Mouse (Mus musculus) midbrain, embryonic 15.5 days (tissue): Measurements from ENCODE around the gene Dkkl1. TPM values are rescaled to one million over a fixed set of nuclear protein-coding genes. Genes with fewer than 3 reads are reported as not detected.

Experiments used
- ATAC-seq: fragments of 200-750 bp; cut with Nextera tagmentation; replicated peaks from 2 replicates; pipeline ENCODE4 v1.8.0; 2017; ENCODE audit warnings: moderate TSS enrichment
- H3K27ac ChIP-seq: fragments of 300-500 bp; sonication (generic); 2 replicates; pipeline ENCODE4 v1.5.1; 2015; ENCODE audit warnings: mild to moderate bottlenecking, inconsistent platforms
- H3K27me3 ChIP-seq: fragments of 300-500 bp; sonication (generic); replicated peaks from 2 replicates; pipeline ENCODE4 v1.6.1; 2015; ENCODE audit warnings: inconsistent platforms
- H3K36me3 ChIP-seq: fragments of 300-500 bp; sonication (generic); replicated peaks from 2 replicates; pipeline ENCODE4 v1.6.1; 2015; ENCODE audit warnings: inconsistent platforms
- H3K4me1 ChIP-seq: fragments of 300-500 bp; sonication (generic); 2 replicates; pipeline ENCODE4 v1.6.1; 2015; ENCODE audit warnings: inconsistent platforms
- H3K4me2 ChIP-seq: fragments of 300-500 bp; sonication (generic); 2 replicates; pipeline ENCODE4 v1.6.1; 2015; ENCODE audit warnings: inconsistent platforms, mild to moderate bottlenecking, moderate library complexity
- H3K4me3 ChIP-seq: fragments of 300-500 bp; sonication (generic); 2 replicates; pipeline ENCODE4 v1.5.1; 2015; ENCODE audit warnings: mild to moderate bottlenecking, inconsistent platforms
- H3K9ac ChIP-seq: fragments of 300-500 bp; sonication (generic); 2 replicates; pipeline ENCODE4 v1.6.1; 2015; ENCODE audit warnings: mild to moderate bottlenecking, inconsistent platforms
- H3K9me3 ChIP-seq: fragments of 300-500 bp; sonication (generic); 2 replicates; pipeline ENCODE4 v1.6.1; 2016; ENCODE audit warnings: inconsistent platforms
- WGBS: fragments of 180-500 bp; shearing (Covaris S2); methylation state at CpG from one replicate; pipeline ENCODE4 v1.1.7; 2015; ENCODE audit warnings: mixed read lengths; 5-methylcytosine and 5-hydroxymethylcytosine counted together
- microRNA-seq: library from miRNA; unstranded; fragments of <30 nt; microRNA quantifications from one replicate; pipeline ENCODE4, GENCODE M21; 2016
- polyA plus RNA-seq: library from polyadenylated mRNA; unstranded; fragments of >200 nt; fragmentation: Nextera tagmentation; extraction: Ambion mirVana; gene quantifications from 2 replicates; pipeline ENCODE4 v1.2.1, GENCODE M21; 2015

Dkkl1 gene
- polyA plus RNA-seq, 1 experiment from 2014 or later = 5.8 TPM

DNA sequence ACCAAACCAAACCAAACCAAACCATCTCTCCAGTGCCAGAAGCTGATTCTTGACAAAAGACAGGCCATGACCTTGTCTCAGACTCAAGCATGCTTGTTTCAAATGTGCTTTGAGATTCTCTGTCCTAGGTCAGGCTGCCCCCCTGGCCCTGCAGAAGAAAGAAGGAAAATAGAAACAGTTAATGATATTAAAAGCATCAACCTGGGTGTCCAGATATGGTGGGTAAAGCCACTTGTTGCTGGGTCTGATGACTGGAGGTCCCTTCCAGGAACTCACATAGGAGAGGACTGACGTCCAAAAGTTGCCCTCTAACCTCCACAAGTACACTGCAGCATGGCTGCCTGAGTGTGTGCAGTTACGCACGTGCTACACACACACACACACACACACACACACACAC, 51.1 kb downstream of the Dkkl1 start:
- Histone ChIP-seq H3K4me2 (no peak overlapping the region), H3K4me1 (peaks cover 17% of the 10 kb centered on the region), H3K9ac (no peak overlapping the region), H3K36me3 (peaks cover 7% of the 10 kb centered on the region; the same call in 1 of the 2 replicates), H3K27me3 (peaks cover 30% of the 10 kb centered on the region), H3K4me3 (no peak overlapping the region), H3K9me3 (no peaks in the 10 kb centered on the region), H3K27ac (no peak overlapping the region)
- no peak for ATAC-seq
- WGBS = 89% methylated on average over 3 of the region's 3 CpGs

DNA sequence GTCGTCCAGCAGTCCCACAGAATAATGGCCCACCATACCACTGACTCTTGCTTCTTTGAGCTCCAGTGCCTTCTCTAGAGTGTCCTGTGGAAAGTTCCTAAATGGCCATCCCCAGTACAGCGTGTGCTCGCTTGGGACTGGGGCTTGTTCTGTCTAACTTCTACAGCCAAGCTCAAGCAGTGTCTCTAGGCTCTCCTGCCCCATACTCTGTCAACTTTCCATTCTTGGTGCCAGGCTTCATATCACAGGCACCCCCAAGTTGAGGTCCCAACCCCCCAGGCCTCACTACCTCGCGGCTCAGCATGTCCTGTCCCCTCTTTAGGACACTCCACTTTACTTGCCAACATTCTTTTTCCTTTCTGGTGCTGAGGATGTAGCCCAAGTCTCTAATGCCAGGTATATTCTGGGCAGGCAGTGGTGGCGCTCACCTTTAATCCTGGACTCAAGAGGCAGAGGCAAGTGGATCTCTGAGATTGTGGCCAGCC, 51.6 kb downstream of the Dkkl1 start:
- 93% methylated on average over 6 of the region's 6 CpGs for WGBS
- Histone ChIP-seq H3K4me3 (no peak overlapping the region), H3K36me3 (peaks cover 7% of the 10 kb centered on the region; the same call in 1 of the 2 replicates), H3K27me3 (peaks cover 25% of the 10 kb centered on the region), H3K4me2 (no peak overlapping the region), H3K27ac (no peak overlapping the region), H3K9ac (no peak overlapping the region), H3K4me1 (peaks cover 22% of the 10 kb centered on the region), H3K9me3 (no peaks in the 10 kb centered on the region)
- ATAC-seq = no peak

- Histone ChIP-seq H3K36me3 (peaks cover 7% of the 10 kb centered on the region; the same call in 1 of the 2 replicates), H3K4me3 (no peak overlapping the region), H3K27me3 (peaks cover 13% of the 10 kb centered on the region), H3K9me3 (no peaks in the 10 kb centered on the region), H3K4me1 (peaks cover 26% of the 10 kb centered on the region), H3K27ac (no peak overlapping the region), H3K4me2 (no peak overlapping the region), H3K9ac (no peak overlapping the region)
- ATAC-seq = no peak
- WGBS = 97% methylated on average over 6 of the region's 6 CpGs
These were observed 53.0 kb downstream of the Dkkl1 start for GRCm38 (mm10) chr7:45158991-45159390.

Small RNA genes within 50 kb of the gene (microRNA-seq; reads per million reads assigned to microRNA genes)
- gene Mir7055 = not detected

Other genes with a start within 250 kb of the Dkkl1 start
- gene Cpt1c, start 237.3 kb downstream of the Dkkl1 start, polyA plus RNA-seq = 56.5 and 58.2 TPM in 2 replicates
- 697 and 717 TPM in 2 replicates for gene Prmt1, start 225.6 kb downstream of the Dkkl1 start, polyA plus RNA-seq
- 61.9 and 66.8 TPM in 2 replicates for gene Irf3, start 214.5 kb downstream of the Dkkl1 start, polyA plus RNA-seq
- 10.0 and 12.3 TPM in 2 replicates for gene Bcl2l12, start 213.4 kb downstream of the Dkkl1 start, polyA plus RNA-seq
- 54.5 and 56.7 TPM in 2 replicates for gene Scaf1, start 195.8 kb downstream of the Dkkl1 start, polyA plus RNA-seq
- gene Rras, start 194.2 kb downstream of the Dkkl1 start, polyA plus RNA-seq = 12.5 and 15.2 TPM in 2 replicates
- gene Prr12, start 159.3 kb downstream of the Dkkl1 start, polyA plus RNA-seq = 16.2 and 18.1 TPM in 2 replicates
- 67.2 and 72.1 TPM in 2 replicates for gene Nosip, start 149.7 kb downstream of the Dkkl1 start, polyA plus RNA-seq
- gene Prrg2, start 149.5 kb downstream of the Dkkl1 start, polyA plus RNA-seq = 15.7 and 15.9 TPM in 2 replicates
- 55.4 and 62.2 TPM in 2 replicates for gene Rcn3, start 119.9 kb downstream of the Dkkl1 start, polyA plus RNA-seq
- 32.0 and 36.8 TPM in 2 replicates for gene Fcgrt, start 108.3 kb downstream of the Dkkl1 start, polyA plus RNA-seq
- gene Rps11, start 87.7 kb downstream of the Dkkl1 start, polyA plus RNA-seq = 742 and 762 TPM in 2 replicates
- 582 and 606 TPM in 2 replicates for gene Rpl13a, start 83.4 kb downstream of the Dkkl1 start, polyA plus RNA-seq
- not detected in 2 replicates for gene Gm45713, start 75.9 kb downstream of the Dkkl1 start, polyA plus RNA-seq
- 2.1 and 2.3 TPM in 2 replicates for gene Flt3l, start 75.7 kb downstream of the Dkkl1 start, polyA plus RNA-seq
- gene Pih1d1, start 57.8 kb downstream of the Dkkl1 start, polyA plus RNA-seq = 87.1 and 90.0 TPM in 2 replicates
- 16.1 and 19.8 TPM in 2 replicates for gene Aldh16a1, start 57.6 kb downstream of the Dkkl1 start, polyA plus RNA-seq
- 0.59 and 1.0 TPM in 2 replicates for gene Slc17a7, start 48.2 kb downstream of the Dkkl1 start, polyA plus RNA-seq
- not detected in 2 replicates for gene Gfy, start 32.6 kb downstream of the Dkkl1 start, polyA plus RNA-seq
- gene Pth2, start 31.2 kb downstream of the Dkkl1 start, polyA plus RNA-seq = 0.68 and 0.93 TPM in 2 replicates
- gene Ccdc155, start 7.3 kb downstream of the Dkkl1 start, polyA plus RNA-seq = 0.63 and 0.84 TPM in 2 replicates
- gene Tead2, start 3.6 kb upstream of the Dkkl1 start, polyA plus RNA-seq = 45.7 and 55.8 TPM in 2 replicates
- gene Cd37, start 27.0 kb upstream of the Dkkl1 start, polyA plus RNA-seq = 1.3 and 1.7 TPM in 2 replicates
- 0.50 and 0.91 TPM in 2 replicates for gene Slc6a16, start 28.9 kb upstream of the Dkkl1 start, polyA plus RNA-seq
- gene Slc6a21, start 65.4 kb upstream of the Dkkl1 start, polyA plus RNA-seq = not detected in 2 replicates
- 10.7 and 12.7 TPM in 2 replicates for gene Trpm4, start 121.6 kb upstream of the Dkkl1 start, polyA plus RNA-seq
- 0.23 and 0.26 TPM in 2 replicates for gene Hrc, start 123.1 kb upstream of the Dkkl1 start, polyA plus RNA-seq
- 29.9 and 31.3 TPM in 2 replicates for gene Ppfia3, start 154.9 kb upstream of the Dkkl1 start, polyA plus RNA-seq
- gene Lin7b, start 158.4 kb upstream of the Dkkl1 start, polyA plus RNA-seq = 24.4 TPM in 2 replicates
- gene Snrnp70, start 183.6 kb upstream of the Dkkl1 start, polyA plus RNA-seq = 202 and 214 TPM in 2 replicates
- gene Kcna7, start 193.5 kb upstream of the Dkkl1 start, polyA plus RNA-seq = not detected in 2 replicates
- gene Ntf5, start 201.5 kb upstream of the Dkkl1 start, polyA plus RNA-seq = 0.10 TPM in 1 of 2 replicates, not detected in the other
- 0.45 and 0.63 TPM in 2 replicates for gene Lhb, start 208.7 kb upstream of the Dkkl1 start, polyA plus RNA-seq
- 21.0 and 22.7 TPM in 2 replicates for gene Gys1, start 222.7 kb upstream of the Dkkl1 start, polyA plus RNA-seq
- gene Ruvbl2, start 225.9 kb upstream of the Dkkl1 start, polyA plus RNA-seq = 107 and 117 TPM in 2 replicates
- 6,021 and 6,209 TPM in 2 replicates for gene Ftl1, start 247.7 kb upstream of the Dkkl1 start, polyA plus RNA-seq